Mouse (Mus musculus): Measurements from ENCODE around the gene Cys1. TPM values are rescaled to one million over a fixed set of nuclear protein-coding genes. Genes with fewer than 3 reads are reported as not detected.
A peak's percentile ranks its signal among the peaks of the same experiment; 100 is the strongest.

Cys1 gene
- total and polyA plus RNA-seq, 2 experiments from 2014 or later: 1.4 to 3.9 TPM

DNA sequence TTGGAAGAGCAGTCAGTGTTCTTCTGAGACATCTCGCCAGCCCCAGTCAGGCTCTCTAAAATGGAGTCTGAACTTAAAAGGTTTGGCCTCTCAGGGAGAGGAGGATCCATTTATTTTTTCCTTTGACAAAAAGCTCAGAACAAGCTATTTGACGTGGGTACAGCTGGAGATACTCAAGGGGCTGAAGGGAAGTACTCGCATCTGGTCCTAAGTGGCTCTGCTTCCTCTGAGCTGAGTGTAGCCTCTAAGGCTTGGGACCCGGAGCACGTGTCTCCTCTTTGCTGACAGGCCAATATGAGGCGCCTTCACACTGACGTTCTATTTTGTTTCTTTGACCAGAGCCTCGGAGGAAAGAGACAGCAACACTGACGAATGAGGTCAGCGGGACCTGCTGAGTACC, 18.0 kb upstream of the Cys1 start:
- TF ChIP-seq CTCF (IDR thresholded peaks at IDR 0.05; ENCODE audit: low read depth): no peak
- Histone ChIP-seq H3K9ac (replicated peaks; ENCODE audit: low read length) (no peak overlapping the region), H3K4me2 (ENCODE audit: low read depth, low read length) (no peak overlapping the region), H3K4me3 (ENCODE audit: low read length) (no peak overlapping the region), H3K4me1 (ENCODE audit: insufficient read depth, low read length) (no peaks in the 10 kb centered on the region), H3K9me3 (ENCODE audit: low read length) (no peaks in the 10 kb centered on the region), H3K36me3 (ENCODE audit: insufficient read depth, low read length) (no peaks in the 10 kb centered on the region), H3K27me3 (ENCODE audit: insufficient read depth, low read length) (no peaks in the 10 kb centered on the region), H3K27ac (no peak overlapping the region)
- DNase-seq (ENCODE audit: low spot score) (no peak), ATAC-seq (no peak)
- WGBS: 64% methylated on average over 10 of the region's 10 CpGs

DNA sequence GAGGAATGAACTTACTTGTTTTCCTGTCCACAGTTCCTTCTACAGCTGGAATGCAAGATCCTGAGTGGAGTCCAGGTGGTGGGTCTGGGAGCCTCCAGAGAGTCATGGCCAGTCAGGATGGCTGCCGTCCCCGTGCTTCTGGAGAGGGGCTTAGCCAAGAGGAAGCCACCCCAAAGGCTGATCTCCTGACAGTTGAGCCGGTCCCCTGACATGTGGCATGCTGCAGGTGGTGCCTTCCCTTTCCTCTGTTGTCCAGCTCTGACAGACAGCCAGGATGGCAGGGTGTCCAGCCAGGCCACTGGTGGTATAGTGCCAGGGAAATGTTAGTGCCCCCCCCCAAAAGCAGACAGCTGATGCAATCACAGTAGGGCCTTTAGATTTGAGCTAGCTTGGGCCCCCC, 16.9 kb upstream of the Cys1 start:
- TF ChIP-seq CTCF (IDR thresholded peaks at IDR 0.05; ENCODE audit: low read depth): no peak
- Histone ChIP-seq H3K27me3 (ENCODE audit: insufficient read depth, low read length) (no peaks in the 10 kb centered on the region), H3K4me3 (ENCODE audit: low read length) (no peak overlapping the region), H3K27ac (no peak overlapping the region), H3K9ac (replicated peaks; ENCODE audit: low read length) (no peak overlapping the region), H3K36me3 (ENCODE audit: insufficient read depth, low read length) (no peaks in the 10 kb centered on the region), H3K4me1 (ENCODE audit: insufficient read depth, low read length) (no peaks in the 10 kb centered on the region), H3K4me2 (ENCODE audit: low read depth, low read length) (no peak overlapping the region), H3K9me3 (ENCODE audit: low read length) (no peaks in the 10 kb centered on the region)
- ATAC-seq (no peak), DNase-seq (ENCODE audit: low spot score) (no peak)
- WGBS: 75% methylated on average over 3 of the region's 3 CpGs

DNA sequence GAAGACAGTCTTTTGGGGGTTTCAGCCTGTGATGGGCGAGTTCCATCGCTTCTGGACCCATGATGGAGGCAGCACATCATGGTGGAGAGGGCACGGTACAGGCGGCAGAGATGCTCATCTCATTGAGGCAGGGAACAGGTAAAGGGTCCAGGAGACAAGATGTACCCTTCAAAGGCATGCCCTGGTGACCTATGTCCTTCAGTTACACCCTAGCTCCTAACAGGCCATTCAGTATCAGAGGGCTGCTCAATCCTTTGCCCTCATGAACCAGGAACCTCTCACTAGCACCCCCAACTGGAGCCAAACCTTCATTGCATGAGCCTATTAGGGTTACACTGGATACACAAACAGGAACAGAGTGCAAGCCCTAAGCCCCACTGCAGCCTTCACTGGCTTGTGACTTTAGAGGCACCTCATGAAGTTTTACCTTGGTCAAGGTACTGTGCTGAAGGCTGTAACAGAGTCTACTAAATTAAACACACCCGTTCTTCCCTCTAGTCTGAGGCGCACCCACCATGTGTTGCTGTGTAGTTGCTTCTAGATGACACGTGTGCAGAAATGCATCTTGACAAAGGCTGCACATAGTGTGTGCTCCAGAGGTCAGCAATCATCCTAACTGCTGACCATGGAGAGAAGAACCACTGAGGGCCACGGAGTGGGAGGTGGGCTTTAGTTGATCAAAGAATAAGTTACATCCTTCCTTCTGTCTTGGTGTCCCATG, 16.0 kb upstream of the Cys1 start:
- Histone ChIP-seq H3K36me3 (ENCODE audit: insufficient read depth, low read length) (no peaks in the 10 kb centered on the region), H3K9ac (replicated peaks; ENCODE audit: low read length) (no peak overlapping the region), H3K4me1 (ENCODE audit: insufficient read depth, low read length) (no peaks in the 10 kb centered on the region), H3K27ac (no peak overlapping the region), H3K9me3 (ENCODE audit: low read length) (no peaks in the 10 kb centered on the region), H3K4me3 (ENCODE audit: low read length) (no peak overlapping the region), H3K4me2 (ENCODE audit: low read depth, low read length) (peak overlapping the region; percentile 40), H3K27me3 (ENCODE audit: insufficient read depth, low read length) (no peaks in the 10 kb centered on the region)
- TF ChIP-seq CTCF (IDR thresholded peaks at IDR 0.05; ENCODE audit: low read depth): no peak
- DNase-seq (ENCODE audit: low spot score) (no peak), ATAC-seq (peak; percentile 61)
- 61% methylated on average over 8 of the region's 8 CpGs for WGBS

DNA sequence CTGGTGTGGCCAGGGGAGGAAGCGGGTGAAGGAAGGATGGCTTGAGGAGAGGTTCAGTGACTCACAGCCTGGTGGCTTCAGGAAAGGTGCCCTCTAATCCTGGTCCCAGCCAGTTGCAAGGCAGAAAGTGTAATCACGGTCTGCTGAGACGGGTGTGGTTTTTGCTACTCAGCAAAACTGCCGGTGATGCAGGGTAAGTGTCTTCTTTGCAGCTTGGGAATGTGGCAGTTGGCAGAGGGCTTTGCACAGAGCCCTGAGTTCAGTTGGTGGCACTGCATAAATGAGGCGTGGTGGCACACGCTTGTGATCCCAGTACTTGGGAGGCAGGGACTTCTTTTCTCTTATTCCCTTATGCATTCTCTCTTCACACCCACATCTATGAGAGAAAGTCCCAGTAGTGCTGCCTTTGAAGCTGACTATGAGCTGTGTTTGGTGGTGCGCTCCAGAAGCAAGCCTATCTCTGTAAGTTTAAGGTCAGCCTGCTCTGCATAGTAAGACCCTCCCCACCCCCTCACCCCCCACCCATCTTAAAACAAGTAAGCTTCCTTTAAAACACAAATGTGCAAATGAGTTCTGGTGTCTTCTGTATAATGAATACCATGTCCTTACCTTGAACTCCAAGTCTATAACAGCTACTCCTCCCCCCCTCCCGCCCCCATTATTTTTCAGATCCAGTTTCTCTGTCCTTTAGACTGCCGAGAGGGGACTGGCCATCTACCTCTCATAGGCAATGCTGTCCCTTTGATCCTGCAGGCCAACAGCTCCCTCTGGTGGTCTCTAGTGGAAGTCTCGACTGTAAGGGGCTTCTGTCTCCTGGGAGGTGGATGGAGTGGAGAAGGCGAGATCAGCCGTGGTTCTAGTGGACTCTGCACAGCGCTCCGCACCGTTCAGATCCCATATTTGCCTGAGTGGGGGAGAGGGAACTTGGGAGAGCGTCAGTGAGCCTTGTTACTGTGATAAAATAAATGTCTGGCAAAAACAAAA, 15.2 kb upstream of the Cys1 start:
- no peak overlapping the region for H3K9ac ChIP-seq (replicated peaks; ENCODE audit: low read length)
- H3K9me3 ChIP-seq (ENCODE audit: low read length): no peaks in the 10 kb centered on the region
- no peaks in the 10 kb centered on the region for H3K4me1 ChIP-seq (ENCODE audit: insufficient read depth, low read length)
- 40% methylated on average over 16 of the region's 16 CpGs for WGBS
- no peak overlapping the region for H3K27ac ChIP-seq
- H3K4me3 ChIP-seq (ENCODE audit: low read length): no peak overlapping the region
- DNase-seq (ENCODE audit: low spot score): peak; percentile 93
- peak; percentile 96 for TF ChIP-seq CTCF (IDR thresholded peaks at IDR 0.05; ENCODE audit: low read depth)
- H3K36me3 ChIP-seq (ENCODE audit: insufficient read depth, low read length): no peaks in the 10 kb centered on the region
- H3K27me3 ChIP-seq (ENCODE audit: insufficient read depth, low read length): no peaks in the 10 kb centered on the region
- peak overlapping the region; percentile 40 for H3K4me2 ChIP-seq (ENCODE audit: low read depth, low read length)
- peak; percentile 92 for ATAC-seq

DNA sequence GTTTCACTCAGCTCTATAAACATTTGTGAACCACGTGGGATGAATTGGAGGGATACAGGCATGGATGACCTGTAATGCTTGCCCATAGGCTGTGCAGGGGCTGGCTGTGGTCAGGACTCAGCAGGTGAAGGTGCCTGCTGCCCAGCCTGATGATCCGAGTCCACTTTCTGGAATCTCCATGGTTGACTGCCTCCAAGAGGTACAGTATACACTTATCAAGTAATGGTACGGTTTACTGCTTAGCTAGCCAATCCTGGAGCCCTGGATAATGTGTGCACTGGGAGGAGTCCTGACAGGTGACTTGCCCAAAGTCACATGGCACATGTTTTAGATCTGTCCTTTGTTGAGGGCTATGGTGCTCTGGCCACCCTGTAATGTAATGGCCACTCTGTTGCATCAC, 8.7 kb upstream of the Cys1 start:
- DNase-seq (ENCODE audit: low spot score) (no peak), ATAC-seq (no peak)
- Histone ChIP-seq H3K4me1 (ENCODE audit: insufficient read depth, low read length) (no peaks in the 10 kb centered on the region), H3K9me3 (ENCODE audit: low read length) (no peaks in the 10 kb centered on the region), H3K27me3 (ENCODE audit: insufficient read depth, low read length) (no peaks in the 10 kb centered on the region), H3K4me3 (ENCODE audit: low read length) (no peak overlapping the region), H3K27ac (no peak overlapping the region), H3K4me2 (ENCODE audit: low read depth, low read length) (no peak overlapping the region), H3K9ac (replicated peaks; ENCODE audit: low read length) (no peak overlapping the region), H3K36me3 (ENCODE audit: insufficient read depth, low read length) (no peaks in the 10 kb centered on the region)
- no peak for TF ChIP-seq CTCF (IDR thresholded peaks at IDR 0.05; ENCODE audit: low read depth)
- 80% methylated on average over 3 of the region's 3 CpGs for WGBS

DNA sequence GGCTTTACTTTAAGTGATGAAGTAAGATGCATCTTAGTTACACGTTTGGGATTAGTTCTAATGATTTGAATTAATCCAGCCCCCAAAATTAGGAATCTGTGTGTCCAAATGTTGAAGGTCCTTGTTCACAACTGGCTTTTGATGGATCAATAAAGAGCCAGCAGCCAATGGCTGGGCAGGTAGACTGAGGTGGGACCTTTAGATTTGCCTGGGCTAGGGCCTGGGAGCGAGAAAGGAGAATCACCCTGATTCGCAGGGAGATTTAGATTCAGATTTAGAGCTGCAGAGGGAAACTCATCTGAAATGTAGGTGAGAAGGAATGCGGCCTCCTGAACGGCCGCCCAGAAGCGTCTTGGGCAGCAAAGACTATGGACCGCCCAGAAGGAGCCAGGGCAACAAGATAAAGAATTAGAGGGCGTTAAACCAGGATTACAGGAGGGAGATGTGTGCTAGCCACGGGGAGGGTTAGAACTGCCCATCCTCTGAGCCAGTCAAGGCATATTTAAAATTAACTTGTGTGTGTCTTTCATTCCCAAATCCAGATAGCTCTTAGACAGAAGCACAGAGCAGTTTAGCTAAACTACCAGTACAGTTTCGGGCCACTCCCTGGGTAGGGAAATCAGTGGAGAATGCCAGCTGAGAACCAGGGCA, 5.2 kb upstream of the Cys1 start:
- Histone ChIP-seq H3K9ac (replicated peaks; ENCODE audit: low read length) (no peak overlapping the region), H3K4me2 (ENCODE audit: low read depth, low read length) (no peak overlapping the region), H3K4me1 (ENCODE audit: insufficient read depth, low read length) (0 out of 2 replicates have a peak, but pooled peaks cover under 1% of the 10 kb centered on the region), H3K27me3 (ENCODE audit: insufficient read depth, low read length) (no peaks in the 10 kb centered on the region), H3K27ac (no peak overlapping the region), H3K36me3 (ENCODE audit: insufficient read depth, low read length) (no peaks in the 10 kb centered on the region), H3K9me3 (ENCODE audit: low read length) (no peaks in the 10 kb centered on the region), H3K4me3 (ENCODE audit: low read length) (no peak overlapping the region)
- DNase-seq (ENCODE audit: low spot score): no peak
- no peak for ATAC-seq
- WGBS: 77% methylated on average over 11 of the region's 11 CpGs
- TF ChIP-seq CTCF (IDR thresholded peaks at IDR 0.05; ENCODE audit: low read depth): no peak

Data from hindbrain, postnatal 0 days (tissue).